Mouse (Mus musculus) cortical plate, adult 2 months (tissue): Measurements from ENCODE around the gene Lypd8.
"Not testable (repeated sequence)": the region's sequence is repeated elsewhere in the genome, so short reads cannot be mapped to it uniquely, and the experiment has no call there.

Experiments
- CTCF ChIP-seq: fragments of 200-500 bp; IDR thresholded peaks from 2 replicates; pipeline ENCODE4 v1.5.1; 2011; ENCODE audit warnings: mild to moderate bottlenecking, control low read depth, low read length; ENCODE audit not compliant: insufficient read depth; ENCODE audit errors: extremely low read depth
- POLR2A ChIP-seq: fragments of 200-500 bp; IDR thresholded peaks from 2 replicates; pipeline ENCODE4 v1.6.1; 2011; ENCODE audit warnings: mild to moderate bottlenecking, low read length, control low read depth; ENCODE audit not compliant: insufficient read depth; ENCODE audit errors: extremely low read depth

GRCm38 (mm10) chr11:58362562-58362961, 16.3 kb upstream of the Lypd8 start:
- not testable (repeated sequence) for TF ChIP-seq CTCF, POLR2A
